Mouse (Mus musculus) testis, adult 2 months (tissue): ENCODE data around the gene Psmd4.

Source experiments
- CTCF ChIP-seq: fragments of 200-500 bp; IDR thresholded peaks from 2 replicates; pipeline ENCODE4 v1.5.1; 2012; ENCODE audit warnings: low read depth, mild to moderate bottlenecking, inconsistent platforms, low read length, moderate library complexity; ENCODE audit not compliant: control insufficient read depth, insufficient read depth, insufficient replicate concordance
- POLR2A ChIP-seq: fragments of 200-500 bp; IDR thresholded peaks from 2 replicates; pipeline ENCODE4 v1.6.1; 2012; ENCODE audit warnings: low read depth, mild to moderate bottlenecking, inconsistent platforms, low read length, moderate library complexity; ENCODE audit not compliant: control insufficient read depth

- TF ChIP-seq CTCF (no peak), POLR2A (no peak)
These were observed 54.8 kb downstream of the Psmd4 start for GRCm38 (mm10) chr3:94987578-94987977.
